ENCODE assay signal across 15 mouse cellular contexts in the genomic region with DNA sequence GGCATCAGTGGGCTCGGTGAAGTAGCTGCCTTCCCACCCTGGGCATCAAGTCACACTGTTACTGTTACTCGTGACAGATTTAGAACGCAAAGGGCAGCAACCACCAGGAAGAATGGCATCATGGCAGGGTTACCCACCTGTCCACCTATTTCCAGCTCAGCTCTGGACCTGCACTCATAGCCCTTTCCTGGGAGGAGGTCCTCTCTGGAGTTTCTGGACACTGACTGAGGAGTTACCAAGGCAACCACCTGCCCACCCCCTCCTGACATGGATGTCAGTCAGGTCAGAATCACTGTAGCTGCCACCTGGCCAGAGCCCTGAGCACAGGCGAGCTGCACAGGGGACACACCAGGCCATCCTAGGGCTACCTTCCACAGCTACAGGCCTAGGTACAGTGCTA. TPM values are rescaled to one million over a fixed set of nuclear protein-coding genes. Genes with fewer than 3 reads are reported as not detected.
DNase-seq lines count a peak whose midpoint lies in the region; TF ChIP-seq lines count a peak whose summit lies in the region.
"Had no signal": no experiment of that assay in that cellular context is flagged by ENCODE, and none has a peak within 500 bp of the region (broad histone marks: within the 10 kb centered on the region; RNA-seq: fewer than 3 reads in every experiment).

No protein-coding gene starts in this region.

- no peaks in the 10 kb centered on the region for H3K27me3 ChIP-seq in cerebellum, adult 2 months (ENCODE audit: control insufficient read depth, insufficient read depth, low read length)
- H3K27me3 ChIP-seq: embryonic facial prominence, embryonic 12.5 days; forebrain, embryonic 13.5 days; forebrain, embryonic 15.5 days had no signal

- 18% methylated on average over 4 of the region's 4 CpGs for WGBS in cerebellum, adult 2 months

- H3K4me1 ChIP-seq in cerebellum, adult 2 months (ENCODE audit: control insufficient read depth, insufficient read depth, low read length) = peaks cover 59% of the 10 kb centered on the region

- H3K4me3 ChIP-seq in cerebellum, adult 2 months (replicated peaks; ENCODE audit: insufficient read depth, low read depth, low read length) = no peak overlapping the region
- H3K4me3 ChIP-seq: embryonic facial prominence, embryonic 10.5 days; embryonic facial prominence, embryonic 12.5 days; forebrain, embryonic 13.5 days; forebrain, embryonic 15.5 days had no signal

- TF ChIP-seq POLR2A in cerebellum, adult 2 months (IDR thresholded peaks at IDR 0.05; ENCODE audit: borderline replicate concordance, insufficient read depth, low read length) = no peak

- DNase-seq in cerebellum, adult 2 months = peak; percentile 47 to 66
- DNase-seq in cerebellum, adult 11 months = no peak
- DNase-seq in cerebellum, postnatal 25 days = peak; percentile 60 to 61
- no peak for DNase-seq in cerebellum, adult 8-10 months
- no peak for DNase-seq in heart, adult 9 months (ENCODE audit: low spot score in 2 of 2)
- DNase-seq: adrenal gland, adult 2 months; adrenal gland, postnatal 10 days; adrenal gland, postnatal 25 days; cerebellum, postnatal 10 days; forebrain, postnatal 0 days had no signal

- TF ChIP-seq CTCF in cerebellum, adult 2 months (IDR thresholded peaks at IDR 0.05; ENCODE audit: borderline replicate concordance, insufficient read depth, low read depth, low read length) = no peak

- peak overlapping the region; percentile 57 for H3K27ac ChIP-seq in cerebellum, adult 2 months (ENCODE audit: insufficient read depth, low read length)
- H3K27ac ChIP-seq: embryonic facial prominence, embryonic 10.5 days; embryonic facial prominence, embryonic 12.5 days; forebrain, embryonic 13.5 days; forebrain, embryonic 15.5 days had no signal

RNA-seq across cellular contexts. Expression of a gene that starts 28.6 kb away (rescaled TPM):
- 42.8 and 46.2 TPM in 2 replicates for polyA plus RNA-seq in cerebellum, adult 2 months (2012; rRNA removed)

RNA-seq across cellular contexts. Expression of a gene that starts 37.8 kb away (rescaled TPM):
- 3.3 and 3.4 TPM in 2 replicates for polyA plus RNA-seq in cerebellum, adult 2 months (2012; rRNA removed)
- polyA plus RNA-seq: adrenal gland, adult 2 months; C2C12 had no signal

Comparison
In these comparisons a context has a peak if more than half of its experiments do, and no peak if none do; other contexts are left out.
1. DNase-seq: peak in cerebellum, adult 2 months (2 of 2) and cerebellum, postnatal 25 days (2 of 2); none in cerebellum, adult 11 months (single experiment), cerebellum, adult 8-10 months (single experiment) and heart, adult 9 months (0 of 2).